Mouse (Mus musculus) retina, embryonic 14.5 days (tissue): ENCODE results near the gene Rrm2.
"Not testable (repeated sequence)": the region's sequence is repeated elsewhere in the genome, so short reads cannot be mapped to it uniquely, and the experiment has no call there.

Experiments
- DNase-seq: peaks from one replicate; pipeline ENCODE4 v3.0.0-alpha.2; 2015; ENCODE audit warnings: low spot score

Gene Rrm2

DNA sequence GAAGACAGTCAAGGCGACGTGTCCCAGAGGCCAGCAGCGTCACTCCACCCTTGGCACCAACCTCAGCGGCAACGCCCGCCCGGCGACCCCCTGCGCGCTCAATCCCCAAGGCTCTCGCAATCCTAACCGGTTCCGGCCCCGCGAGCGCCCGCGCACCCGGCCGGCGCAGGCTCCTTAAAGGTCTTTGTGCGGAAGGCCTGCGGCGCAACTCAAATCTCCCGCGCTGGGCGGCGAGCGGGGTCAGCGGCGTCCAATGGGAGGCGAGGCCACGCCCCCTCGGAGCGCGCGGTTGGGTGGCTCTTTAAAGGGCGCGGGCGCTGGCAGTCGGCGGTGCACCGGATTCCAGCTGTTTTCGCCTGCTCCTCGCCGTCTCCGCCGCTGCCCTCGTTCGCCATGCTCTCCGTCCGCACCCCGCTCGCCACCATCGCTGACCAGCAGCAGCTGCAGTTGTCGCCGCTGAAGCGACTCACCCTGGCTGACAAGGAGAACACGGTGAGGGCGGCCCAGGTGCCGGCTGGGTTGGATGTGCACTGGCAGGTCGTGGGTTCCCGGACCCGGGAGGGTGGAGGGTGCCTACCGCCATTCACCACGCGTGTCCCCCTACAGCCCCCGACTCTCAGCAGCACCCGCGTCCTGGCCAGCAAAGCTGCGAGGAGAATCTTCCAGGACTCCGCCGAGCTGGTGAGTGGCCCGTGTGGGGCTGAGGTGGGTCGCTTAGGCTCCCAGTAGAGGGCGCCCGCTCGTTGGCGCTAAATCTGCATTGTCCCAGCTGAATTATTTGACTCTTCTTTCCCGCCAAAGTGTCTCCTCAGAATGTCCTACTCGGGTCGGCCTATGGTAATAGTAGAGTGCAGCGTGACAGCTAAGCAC is at the start of gene Rrm2:
Gene Rrm2 (plus strand): TSS at position 288 of the 870 bp plus-strand sequence.
- peak; percentile 98 for DNase-seq

DNA sequence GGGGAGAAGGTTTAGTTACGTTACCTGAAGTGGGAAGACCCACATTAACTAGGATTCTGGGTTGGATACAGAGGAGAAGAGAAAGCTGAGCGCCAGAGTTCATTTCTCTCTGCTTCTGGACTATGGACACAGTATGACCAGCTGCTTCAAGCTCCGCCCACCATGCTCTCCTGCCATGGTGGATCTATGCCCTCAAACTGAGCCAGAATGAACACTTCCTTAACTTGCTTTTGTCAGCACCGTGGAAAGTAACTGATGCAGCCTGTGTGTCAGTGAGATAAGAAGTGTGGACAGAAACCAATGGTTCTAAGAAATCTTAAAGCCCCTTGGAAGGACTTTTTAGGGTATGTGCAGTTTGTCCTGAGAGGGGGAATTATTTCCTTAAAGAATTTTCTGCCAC is 49.0 kb upstream of the Rrm2 start:
- DNase-seq, result no peak

DNA sequence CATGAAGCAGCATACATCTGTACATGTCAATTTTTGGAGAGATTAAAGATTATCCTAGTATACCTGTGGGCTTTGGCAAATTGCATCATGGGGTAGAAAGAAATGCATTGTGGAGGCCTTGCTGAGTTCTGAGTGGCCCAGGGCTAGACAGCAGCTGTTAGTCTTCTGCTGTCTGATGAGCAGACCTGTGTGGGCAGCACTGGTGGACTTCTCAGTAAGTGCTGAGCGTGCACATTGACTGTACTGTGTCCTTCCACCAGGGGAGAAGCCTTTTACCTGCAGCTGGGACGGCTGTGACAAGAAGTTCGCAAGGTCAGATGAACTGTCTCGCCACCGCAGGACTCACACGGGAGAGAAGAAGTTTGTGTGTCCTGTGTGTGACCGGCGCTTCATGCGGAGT is 48.1 kb upstream of the Rrm2 start:
- no peak for DNase-seq

- no peak for DNase-seq
Observed at GRCm38 (mm10) chr12:24661100-24661499, 46.9 kb upstream of the Rrm2 start.

GRCm38 (mm10) chr12:24662131-24662530 is 45.9 kb upstream of the Rrm2 start:
- no peak for DNase-seq

DNA sequence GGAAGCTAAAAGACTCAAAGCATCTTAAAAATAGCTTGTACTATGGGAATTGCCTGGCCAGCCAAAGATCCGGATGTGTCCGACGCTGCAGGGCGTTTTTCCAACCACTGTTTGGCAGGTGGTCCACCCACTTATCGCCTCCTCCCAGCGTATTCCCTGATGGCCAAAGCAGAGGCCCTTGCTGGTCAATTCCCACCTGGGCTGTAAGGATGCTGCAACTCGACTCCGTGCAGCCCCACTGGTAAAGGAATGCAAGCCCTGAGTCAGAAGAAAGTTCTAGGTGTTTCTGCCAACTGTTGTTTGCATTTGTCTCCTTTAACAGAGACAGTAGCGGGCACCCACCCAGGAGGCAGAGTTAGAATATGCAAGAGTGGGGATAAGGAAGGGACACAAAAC is 27.9 kb upstream of the Rrm2 start:
- DNase-seq, result no peak

GRCm38 (mm10) chr12:24680492-24681285 is 27.4 kb upstream of the Rrm2 start:
- DNase-seq, result peak; percentile 61

DNA sequence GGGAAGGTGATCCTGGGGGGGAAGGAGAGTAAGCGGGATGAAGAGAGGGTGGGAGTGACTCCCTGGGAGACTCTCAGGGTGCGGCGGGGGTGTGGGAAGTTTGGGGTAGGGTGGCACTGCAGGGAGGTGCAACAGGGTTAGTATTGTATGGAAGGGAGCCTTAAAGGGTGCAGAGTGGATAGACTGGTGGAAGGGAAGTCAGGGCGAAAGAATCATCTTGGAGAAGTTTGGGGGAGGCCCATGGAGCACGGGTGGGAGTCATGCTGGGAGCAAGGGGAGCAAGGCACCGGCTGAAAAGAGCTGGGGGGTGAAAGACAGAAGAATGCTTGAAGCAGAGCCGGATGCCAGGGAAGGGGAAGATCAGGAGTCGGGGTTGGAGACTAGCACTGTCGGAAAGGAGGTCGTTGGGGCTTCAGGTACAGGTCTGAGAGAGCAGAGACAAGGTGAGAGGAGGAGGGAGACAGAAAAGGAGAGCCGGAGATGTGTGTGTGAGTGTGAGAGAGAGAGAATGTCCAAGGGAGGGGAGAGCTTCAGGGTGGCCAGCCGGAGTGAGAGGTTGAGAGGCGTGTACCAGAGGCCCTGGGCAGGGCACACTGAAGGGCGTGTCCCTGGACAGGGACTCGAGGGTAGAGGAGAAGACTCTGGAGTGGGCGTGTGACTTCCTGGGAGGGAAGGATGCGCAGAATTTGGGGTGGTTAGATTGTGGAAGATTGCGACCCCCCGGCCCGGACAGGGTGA is 26.6 kb upstream of the Rrm2 start, which contains the start of gene Cys1:
Gene Cys1 (minus strand): TSS at position 528 of the 738 bp plus-strand sequence.
- DNase-seq, result peak; percentile 21

- DNase-seq, result no peak
Observed at GRCm38 (mm10) chr12:24682563-24682962, 25.5 kb upstream of the Rrm2 start.

GRCm38 (mm10) chr12:24683461-24683860 is 24.6 kb upstream of the Rrm2 start:
- DNase-seq, result no peak

DNA sequence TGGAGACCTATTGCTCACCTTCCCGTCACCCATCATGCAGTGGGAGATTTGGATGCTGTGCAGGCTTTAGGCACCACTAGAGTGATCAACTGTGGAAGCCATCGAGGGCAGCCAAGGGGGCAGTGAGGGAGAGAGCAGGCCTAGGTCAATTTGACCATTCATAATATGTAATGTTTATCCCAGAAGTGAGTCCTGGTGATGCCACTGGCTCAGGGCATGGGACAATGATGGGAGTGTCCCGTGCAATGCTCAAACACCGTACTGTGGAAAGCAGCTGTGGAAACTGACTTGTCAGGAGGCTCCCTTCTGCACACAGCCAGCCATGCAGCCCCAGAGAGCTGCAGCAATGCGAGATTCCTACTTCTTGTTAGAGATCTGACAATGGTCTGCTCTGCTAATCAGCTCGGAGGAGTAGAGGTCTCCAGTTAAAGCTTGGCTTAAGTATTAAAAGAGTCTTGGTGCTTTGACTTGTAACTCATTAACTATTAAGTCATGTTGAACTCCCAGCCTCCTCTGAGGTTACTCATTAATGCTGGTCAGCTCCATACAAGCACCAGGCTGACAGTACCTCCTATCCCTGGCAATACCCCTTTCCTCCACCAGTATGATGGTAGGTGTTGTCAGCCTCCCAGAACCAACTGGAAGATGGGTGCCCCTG is 21.9 kb upstream of the Rrm2 start:
- DNase-seq, result no peak

- DNase-seq, result no peak
Observed at GRCm38 (mm10) chr12:24686696-24687346, 21.2 kb upstream of the Rrm2 start.

GRCm38 (mm10) chr12:24690351-24690750 is 17.7 kb upstream of the Rrm2 start:
- DNase-seq, result no peak

- DNase-seq, result peak; percentile 95
Observed at GRCm38 (mm10) chr12:24696500-24697483, 11.2 kb upstream of the Rrm2 start.

GRCm38 (mm10) chr12:24697484-24698204 is 10.4 kb upstream of the Rrm2 start:
- DNase-seq, result peak; percentile 33

DNA sequence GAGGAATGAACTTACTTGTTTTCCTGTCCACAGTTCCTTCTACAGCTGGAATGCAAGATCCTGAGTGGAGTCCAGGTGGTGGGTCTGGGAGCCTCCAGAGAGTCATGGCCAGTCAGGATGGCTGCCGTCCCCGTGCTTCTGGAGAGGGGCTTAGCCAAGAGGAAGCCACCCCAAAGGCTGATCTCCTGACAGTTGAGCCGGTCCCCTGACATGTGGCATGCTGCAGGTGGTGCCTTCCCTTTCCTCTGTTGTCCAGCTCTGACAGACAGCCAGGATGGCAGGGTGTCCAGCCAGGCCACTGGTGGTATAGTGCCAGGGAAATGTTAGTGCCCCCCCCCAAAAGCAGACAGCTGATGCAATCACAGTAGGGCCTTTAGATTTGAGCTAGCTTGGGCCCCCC is 9.5 kb upstream of the Rrm2 start:
- DNase-seq, result no peak

DNA sequence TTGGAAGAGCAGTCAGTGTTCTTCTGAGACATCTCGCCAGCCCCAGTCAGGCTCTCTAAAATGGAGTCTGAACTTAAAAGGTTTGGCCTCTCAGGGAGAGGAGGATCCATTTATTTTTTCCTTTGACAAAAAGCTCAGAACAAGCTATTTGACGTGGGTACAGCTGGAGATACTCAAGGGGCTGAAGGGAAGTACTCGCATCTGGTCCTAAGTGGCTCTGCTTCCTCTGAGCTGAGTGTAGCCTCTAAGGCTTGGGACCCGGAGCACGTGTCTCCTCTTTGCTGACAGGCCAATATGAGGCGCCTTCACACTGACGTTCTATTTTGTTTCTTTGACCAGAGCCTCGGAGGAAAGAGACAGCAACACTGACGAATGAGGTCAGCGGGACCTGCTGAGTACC is 8.5 kb upstream of the Rrm2 start:
- DNase-seq, result no peak

GRCm38 (mm10) chr12:24701621-24702020 is 6.4 kb upstream of the Rrm2 start:
- DNase-seq, result not testable (repeated sequence)

DNA sequence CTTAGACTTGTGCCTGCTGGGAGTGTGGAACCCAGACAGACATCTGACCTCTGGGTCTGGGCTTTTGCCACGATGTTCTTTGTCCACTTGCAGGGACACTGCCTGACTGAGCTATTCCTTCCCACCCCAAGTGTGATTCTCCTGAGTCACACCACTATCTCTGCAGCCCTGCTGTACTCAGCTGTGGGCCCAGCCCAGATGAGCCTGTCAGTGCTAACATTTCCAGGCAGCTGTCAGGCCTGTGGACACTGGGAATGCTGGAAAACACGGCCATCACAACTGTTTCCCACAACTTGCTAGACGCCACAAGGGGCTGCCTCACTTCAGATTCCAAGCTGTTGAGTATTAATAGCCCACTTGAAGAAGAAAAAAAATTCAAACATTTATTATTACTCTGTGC is 5.0 kb upstream of the Rrm2 start:
- DNase-seq, result no peak
